In genomic region chr7:6154164-6154563, GRCm38 (mm10) we compare ENCODE assay signal across 9 mouse cellular contexts. TPM values are rescaled to one million over a fixed set of nuclear protein-coding genes. Genes with fewer than 3 reads are reported as not detected.
DNase-seq lines count a peak whose midpoint lies in the region; ATAC-seq and TF ChIP-seq lines count a peak whose summit lies in the region.
"Had no signal": no experiment of that assay in that cellular context is flagged by ENCODE, and none has a peak within 500 bp of the region (broad histone marks: within the 10 kb centered on the region; RNA-seq: fewer than 3 reads in every experiment).

No protein-coding gene starts in this region.

- no peaks in the 10 kb centered on the region for H3K9me3 ChIP-seq in kidney, embryonic 15.5 days (replicated peaks)
- H3K9me3 ChIP-seq in embryonic facial prominence, embryonic 11.5 days (replicated peaks; ENCODE audit: control insufficient read depth, low read length): no peaks in the 10 kb centered on the region
- H3K9me3 ChIP-seq in hindbrain, postnatal 0 days (ENCODE audit: low read length): no peaks in the 10 kb centered on the region

- peaks cover 52% of the 10 kb centered on the region for H3K4me1 ChIP-seq in kidney, embryonic 15.5 days
- H3K4me1 ChIP-seq in embryonic facial prominence, embryonic 11.5 days (ENCODE audit: control insufficient read depth, insufficient read depth, low read length): no peaks in the 10 kb centered on the region
- peaks cover 15% of the 10 kb centered on the region for H3K4me1 ChIP-seq in hindbrain, postnatal 0 days (ENCODE audit: insufficient read depth, low read length)
- H3K4me1 ChIP-seq in thymus, adult 2 months (replicated peaks; ENCODE audit: control insufficient read depth, insufficient read depth, low read length): peaks cover 19% of the 10 kb centered on the region

- H3ac ChIP-seq in myocyte (ENCODE audit: control insufficient read depth, insufficient read length): no peak overlapping the region

- peak overlapping the region; percentile 86 for H3K4me3 ChIP-seq in kidney, embryonic 15.5 days (replicated peaks)
- H3K4me3 ChIP-seq in embryonic facial prominence, embryonic 11.5 days (ENCODE audit: low read depth, low read length): peak overlapping the region; percentile 84
- H3K4me3 ChIP-seq in hindbrain, postnatal 0 days (ENCODE audit: low read length): peak overlapping the region; percentile 87
- H3K4me3 ChIP-seq in myocyte: peak overlapping the region; percentile 75
- H3K4me3 ChIP-seq in thymus, adult 2 months (ENCODE audit: control insufficient read depth, insufficient read depth, low read length): no peak overlapping the region

- peaks cover 61% of the 10 kb centered on the region for H3K79me2 ChIP-seq in myocyte (ENCODE audit: control insufficient read depth, insufficient read depth)

- H3K27me3 ChIP-seq in kidney, embryonic 15.5 days: no peaks in the 10 kb centered on the region
- H3K27me3 ChIP-seq in embryonic facial prominence, embryonic 11.5 days (ENCODE audit: control insufficient read depth, insufficient read depth, low read length): no peaks in the 10 kb centered on the region
- no peaks in the 10 kb centered on the region for H3K27me3 ChIP-seq in hindbrain, postnatal 0 days (ENCODE audit: insufficient read depth, low read length)
- no peaks in the 10 kb centered on the region for H3K27me3 ChIP-seq in myocyte (ENCODE audit: control insufficient read depth, insufficient read depth, insufficient read length)
- no peaks in the 10 kb centered on the region for H3K27me3 ChIP-seq in thymus, adult 2 months (ENCODE audit: control insufficient read depth, insufficient read depth, low read length)

- ATAC-seq in kidney, embryonic 15.5 days (replicated peaks; ENCODE audit: low FRiP score): no peak
- no peak for ATAC-seq in embryonic facial prominence, embryonic 11.5 days (replicated peaks; ENCODE audit: insufficient number of reproducible peaks, low FRiP score, low TSS enrichment, low read depth)
- no peak for ATAC-seq in hindbrain, postnatal 0 days
- no peak for ATAC-seq in megakaryocyte-erythroid progenitor cell, adult 5-6 weeks (replicated peaks; ENCODE audit: low FRiP score, low TSS enrichment, poor library complexity, severe bottlenecking)

- no peak for DNase-seq in kidney, postnatal 25 days
- no peak for DNase-seq in embryonic facial prominence, embryonic 11.5 days (ENCODE audit: low spot score)
- no peak for DNase-seq in hindbrain, postnatal 0 days (ENCODE audit: low spot score)
- DNase-seq in cerebellum, adult 11 months: no peak
- no peak for DNase-seq in thymus, adult 2 months

- TF ChIP-seq POLR2A in myocyte (IDR thresholded peaks at IDR 0.05; ENCODE audit: insufficient read length, low read depth): no peak
- no peak for TF ChIP-seq POLR2A in thymus, adult 2 months (IDR thresholded peaks at IDR 0.05; ENCODE audit: control insufficient read depth, extremely low read depth, insufficient read depth, low read length, poor library complexity)

- no peaks in the 10 kb centered on the region for H3K36me3 ChIP-seq in kidney, embryonic 15.5 days
- no peaks in the 10 kb centered on the region for H3K36me3 ChIP-seq in embryonic facial prominence, embryonic 11.5 days (replicated peaks; ENCODE audit: control insufficient read depth, insufficient read depth, low read depth, low read length)
- no peaks in the 10 kb centered on the region for H3K36me3 ChIP-seq in hindbrain, postnatal 0 days (ENCODE audit: insufficient read depth, low read length)
- H3K36me3 ChIP-seq in myocyte (ENCODE audit: control insufficient read depth, insufficient read depth): no peaks in the 10 kb centered on the region
- H3K36me3 ChIP-seq in thymus, adult 2 months (ENCODE audit: control insufficient read depth, insufficient read depth, low read length): no peaks in the 10 kb centered on the region

- H3K27ac ChIP-seq in kidney, embryonic 15.5 days: peak overlapping the region; percentile 97
- no peak overlapping the region for H3K27ac ChIP-seq in embryonic facial prominence, embryonic 11.5 days (replicated peaks; ENCODE audit: low read depth, low read length)
- H3K27ac ChIP-seq in hindbrain, postnatal 0 days: no peak overlapping the region
- H3K27ac ChIP-seq in thymus, adult 2 months (ENCODE audit: control insufficient read depth, insufficient read depth, low read length): no peak overlapping the region

- peak overlapping the region; percentile 73 for H3K4me2 ChIP-seq in kidney, embryonic 15.5 days
- no peak overlapping the region; the same call in 1 of the 2 replicates for H3K4me2 ChIP-seq in embryonic facial prominence, embryonic 11.5 days (ENCODE audit: low read depth, low read length)
- H3K4me2 ChIP-seq in hindbrain, postnatal 0 days (ENCODE audit: low read depth, low read length): peak overlapping the region; percentile 82
- H3K4me2 ChIP-seq in myocyte (ENCODE audit: low read depth): peak overlapping the region; percentile 88

- WGBS in kidney, embryonic 15.5 days: 50% methylated on average over 5 of the region's 5 CpGs
- 87% methylated on average over 5 of the region's 5 CpGs for WGBS in embryonic facial prominence, embryonic 11.5 days
- 75% methylated on average over 5 of the region's 5 CpGs for WGBS in hindbrain, postnatal 0 days
- 79% methylated on average over 5 of the region's 5 CpGs for WGBS in thymus, adult 2 months

- peak overlapping the region; percentile 88 for H3K9ac ChIP-seq in kidney, embryonic 15.5 days
- no peak overlapping the region; the same call in 1 of the 2 replicates for H3K9ac ChIP-seq in embryonic facial prominence, embryonic 11.5 days (replicated peaks; ENCODE audit: low read length)
- peak overlapping the region; percentile 83; the same call in 1 of the 2 replicates for H3K9ac ChIP-seq in hindbrain, postnatal 0 days (replicated peaks; ENCODE audit: low read length)

- no peak for TF ChIP-seq CTCF in hindbrain, postnatal 0 days (IDR thresholded peaks at IDR 0.05; ENCODE audit: low read depth)
- no peak for TF ChIP-seq CTCF in thymus, adult 2 months (IDR thresholded peaks at IDR 0.05; ENCODE audit: borderline replicate concordance, control insufficient read depth, extremely low read depth, insufficient read depth, low read length, poor library complexity)

TF ChIP-seq in myocyte, 11 proteins besides CTCF, POLR2A, EP300 and RAD21:
- TF ChIP-seq CEBPB (IDR thresholded peaks at IDR 0.05; ENCODE audit: insufficient read depth, poor library complexity, severe bottlenecking) (no peak), MYOD1 (IDR thresholded peaks at IDR 0.05; ENCODE audit: control insufficient read depth in 1 of 3, insufficient read length in 2 of 3, low read depth in 2 of 3) (no peak)
TF ChIP-seq in myocyte: peak in this region for 0.

RNA-seq across cellular contexts. Expression of gene Zfp787, which starts 1.6 kb away (rescaled TPM):
- 30.7 and 31.9 TPM in 2 replicates for polyA plus RNA-seq in kidney, embryonic 15.5 days (2015; fragmentation: Nextera tagmentation; extraction: Ambion mirVana)
- polyA plus RNA-seq in embryonic facial prominence, embryonic 11.5 days (2014; fragmentation: Nextera tagmentation; extraction: Ambion mirVana): 13.8 TPM in 2 replicates
- total RNA-seq in hindbrain, postnatal 0 days (2014; rRNA removed): 71.0 and 85.9 TPM in 2 replicates
- polyA plus RNA-seq in hindbrain, postnatal 0 days (2015; fragmentation: Nextera tagmentation; extraction: Ambion mirVana): 53.9 and 61.4 TPM in 2 replicates
- polyA plus RNA-seq in myocyte (2012; fragmentation: generic; extraction: Trizol): 46.6 TPM
- total RNA-seq in megakaryocyte-erythroid progenitor cell, adult 5-6 weeks (2014; fragmentation: Nextera tagmentation): 21.9 and 43.6 TPM in 2 replicates
- 16.7 and 17.3 TPM in 2 replicates for total RNA-seq in megakaryocyte-erythroid progenitor cell, adult 5-6 weeks (2017)
- polyA plus RNA-seq in thymus, adult 2 months (2012; rRNA removed): 58.2 and 62.9 TPM in 2 replicates

RNA-seq across cellular contexts. Expression of gene Zfp444, which starts 17.9 kb away (rescaled TPM):
- polyA plus RNA-seq in kidney, embryonic 15.5 days (2015; fragmentation: Nextera tagmentation; extraction: Ambion mirVana): 65.5 and 71.4 TPM in 2 replicates
- polyA plus RNA-seq in embryonic facial prominence, embryonic 11.5 days (2014; fragmentation: Nextera tagmentation; extraction: Ambion mirVana): 66.4 and 73.4 TPM in 2 replicates
- total RNA-seq in hindbrain, postnatal 0 days (2014; rRNA removed): 84.3 and 105 TPM in 2 replicates
- polyA plus RNA-seq in hindbrain, postnatal 0 days (2015; fragmentation: Nextera tagmentation; extraction: Ambion mirVana): 69.2 and 70.5 TPM in 2 replicates
- 29.2 TPM for polyA plus RNA-seq in myocyte (2012; fragmentation: generic; extraction: Trizol)
- 4.1 and 11.9 TPM in 2 replicates for total RNA-seq in megakaryocyte-erythroid progenitor cell, adult 5-6 weeks (2014; fragmentation: Nextera tagmentation)
- total RNA-seq in megakaryocyte-erythroid progenitor cell, adult 5-6 weeks (2017): 21.9 and 22.6 TPM in 2 replicates
- 73.1 and 78.6 TPM in 2 replicates for polyA plus RNA-seq in thymus, adult 2 months (2012; rRNA removed)

RNA-seq across cellular contexts. Expression of gene Galp, which starts 42.7 kb away (rescaled TPM):
- not detected in 2 replicates for polyA plus RNA-seq in kidney, embryonic 15.5 days (2015; fragmentation: Nextera tagmentation; extraction: Ambion mirVana)
- polyA plus RNA-seq in embryonic facial prominence, embryonic 11.5 days (2014; fragmentation: Nextera tagmentation; extraction: Ambion mirVana): not detected in 2 replicates
- total RNA-seq in hindbrain, postnatal 0 days (2014; rRNA removed): not detected in 2 replicates
- not detected in 2 replicates for polyA plus RNA-seq in hindbrain, postnatal 0 days (2015; fragmentation: Nextera tagmentation; extraction: Ambion mirVana)
- polyA plus RNA-seq in myocyte (2012; fragmentation: generic; extraction: Trizol): not detected
- not detected in 2 replicates for total RNA-seq in megakaryocyte-erythroid progenitor cell, adult 5-6 weeks (2014; fragmentation: Nextera tagmentation)
- not detected in 2 replicates for total RNA-seq in megakaryocyte-erythroid progenitor cell, adult 5-6 weeks (2017)
- polyA plus RNA-seq in thymus, adult 2 months (2012; rRNA removed): 0.32 TPM in 1 of 2 replicates, not detected in the other
- total RNA-seq: layer of hippocampus, adult 8-10 months had no signal
